Mouse (Mus musculus): Measurements from ENCODE around the gene Cnn1. TPM values are rescaled to one million over a fixed set of nuclear protein-coding genes. Genes with fewer than 3 reads are reported as not detected.

Cnn1 gene
- 1 to 10 TPM; 4.4 to 5.5 TPM for total RNA-seq (2021)
- long read RNA-seq, experiment 1, transcript Cnn1-201 (7 exons, 2,381 nt): major isoform, 8 of 9 reads
- long read RNA-seq, experiment 1, partial matches to known transcripts: 0 of 9 reads
- long read RNA-seq, experiment 1, other reads (novel, unspliced or antisense): 1 of 9 reads
- long read RNA-seq, experiment 2, transcript Cnn1-201 (7 exons, 2,381 nt): major isoform, 7 of 9 reads
- long read RNA-seq, experiment 2, partial matches to known transcripts: 0 of 9 reads
- long read RNA-seq, experiment 2, other reads (novel, unspliced or antisense): 2 of 9 reads

DNA sequence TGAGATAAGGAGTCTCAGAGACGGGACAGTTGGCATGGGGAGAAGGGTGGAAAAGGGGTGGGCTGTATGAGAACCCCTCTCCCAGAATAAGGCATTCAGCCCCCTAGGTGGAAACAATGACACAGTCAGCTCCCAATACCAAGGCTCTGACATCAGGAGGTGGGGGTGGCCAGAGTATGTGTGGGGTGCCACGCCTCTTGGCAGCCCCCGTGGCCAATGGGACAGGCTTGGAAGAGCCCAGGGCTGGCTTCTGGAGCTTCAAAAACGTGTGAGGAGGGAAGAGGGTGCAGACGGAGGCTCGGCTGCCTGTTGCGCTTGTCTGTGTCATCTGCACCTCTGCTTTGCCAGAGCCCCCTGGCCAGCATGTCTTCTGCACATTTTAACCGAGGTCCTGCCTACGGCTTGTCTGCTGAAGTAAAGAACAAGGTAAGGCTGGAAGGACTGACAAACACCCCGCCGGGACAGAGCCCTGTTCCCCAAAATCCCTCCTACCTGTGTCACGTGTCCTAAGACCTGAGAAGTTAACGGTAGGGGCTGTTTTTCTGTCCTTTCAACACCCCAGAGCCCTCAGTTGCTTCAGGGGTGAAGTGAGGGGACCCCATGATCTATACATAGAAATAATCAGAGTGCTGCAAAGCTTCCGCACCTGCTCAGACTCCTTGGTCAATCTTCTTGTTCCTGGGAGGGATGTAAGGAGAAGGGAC is at the start of gene Cnn1:
Gene Cnn1 (plus strand): TSS at position 224 of the 704 bp plus-strand sequence.
- DNase-seq: no peak

DNA sequence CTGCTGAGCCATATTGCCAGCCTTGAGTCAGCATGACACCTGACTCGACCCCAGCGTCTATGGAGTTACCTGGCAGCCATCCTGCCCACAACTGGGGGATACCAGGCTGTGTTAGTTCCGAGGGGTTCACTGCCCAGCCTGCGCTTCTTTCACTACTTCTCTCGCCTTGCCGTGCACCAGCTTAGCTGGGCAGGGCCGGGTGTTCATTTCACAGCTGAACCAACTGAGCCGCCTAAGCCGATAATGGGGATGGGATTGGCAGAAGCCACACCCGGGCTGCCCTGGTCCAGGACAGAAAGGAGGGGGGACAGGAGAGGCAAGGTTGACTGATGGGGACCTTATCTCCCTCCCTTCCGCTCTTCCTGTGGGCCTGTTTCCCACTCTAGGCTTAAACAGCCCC is 49.7 kb upstream of the Cnn1 start:
- no peak for DNase-seq

DNA sequence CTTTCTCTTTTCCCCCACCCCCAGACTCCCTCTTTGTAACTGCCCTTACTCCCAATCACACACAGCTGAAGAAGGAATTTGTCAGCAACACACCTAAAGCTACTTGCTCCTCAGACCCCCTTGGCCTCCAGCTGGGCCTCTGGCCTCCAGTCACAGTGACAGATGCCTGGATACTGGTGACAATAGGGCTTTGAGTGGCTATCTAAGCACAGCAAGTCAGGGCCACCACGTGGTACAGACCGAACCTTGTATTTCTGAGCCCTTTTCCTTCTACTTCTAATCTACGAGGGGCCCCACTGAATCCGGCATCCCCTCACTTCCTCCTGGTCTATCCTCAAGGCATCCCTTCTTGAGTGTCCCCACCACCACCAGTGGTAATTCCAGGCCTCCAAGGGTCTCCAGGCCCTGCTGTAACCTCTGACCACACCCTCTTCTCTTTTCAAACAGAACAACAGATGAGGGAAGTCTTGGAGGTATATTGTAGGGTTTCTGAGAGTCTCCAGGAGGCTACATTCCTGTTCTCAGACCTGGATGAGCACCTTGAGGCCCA is 49.2 kb upstream of the Cnn1 start:
- DNase-seq: no peak

DNA sequence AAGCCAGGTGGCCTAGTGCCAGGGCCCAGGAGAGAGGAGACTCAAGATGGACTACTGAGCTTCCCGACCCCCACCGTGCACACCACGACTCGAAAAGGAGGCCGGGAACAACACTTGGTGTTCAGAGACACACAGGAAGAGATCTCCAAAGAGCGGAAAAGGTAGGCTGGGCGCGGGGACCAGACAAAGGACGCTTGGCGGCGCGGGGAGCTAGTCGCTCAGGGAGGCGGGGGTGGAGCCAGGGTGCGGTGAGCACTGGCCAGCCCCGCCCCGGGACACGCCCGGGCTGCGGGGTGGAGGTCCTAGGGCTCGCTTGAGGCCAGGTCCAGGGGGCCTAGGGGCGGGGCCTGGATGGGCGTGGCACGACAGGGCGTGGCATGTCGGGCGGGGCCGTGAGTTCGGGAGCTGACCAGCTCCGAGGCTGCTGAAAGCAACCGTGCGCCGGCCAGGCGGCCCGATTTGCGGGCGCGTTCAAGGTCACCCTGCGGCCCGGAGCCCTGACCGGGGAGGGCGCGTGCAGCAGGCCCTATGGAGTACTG is 48.6 kb upstream of the Cnn1 start:
- DNase-seq: peak; percentile 42

DNA sequence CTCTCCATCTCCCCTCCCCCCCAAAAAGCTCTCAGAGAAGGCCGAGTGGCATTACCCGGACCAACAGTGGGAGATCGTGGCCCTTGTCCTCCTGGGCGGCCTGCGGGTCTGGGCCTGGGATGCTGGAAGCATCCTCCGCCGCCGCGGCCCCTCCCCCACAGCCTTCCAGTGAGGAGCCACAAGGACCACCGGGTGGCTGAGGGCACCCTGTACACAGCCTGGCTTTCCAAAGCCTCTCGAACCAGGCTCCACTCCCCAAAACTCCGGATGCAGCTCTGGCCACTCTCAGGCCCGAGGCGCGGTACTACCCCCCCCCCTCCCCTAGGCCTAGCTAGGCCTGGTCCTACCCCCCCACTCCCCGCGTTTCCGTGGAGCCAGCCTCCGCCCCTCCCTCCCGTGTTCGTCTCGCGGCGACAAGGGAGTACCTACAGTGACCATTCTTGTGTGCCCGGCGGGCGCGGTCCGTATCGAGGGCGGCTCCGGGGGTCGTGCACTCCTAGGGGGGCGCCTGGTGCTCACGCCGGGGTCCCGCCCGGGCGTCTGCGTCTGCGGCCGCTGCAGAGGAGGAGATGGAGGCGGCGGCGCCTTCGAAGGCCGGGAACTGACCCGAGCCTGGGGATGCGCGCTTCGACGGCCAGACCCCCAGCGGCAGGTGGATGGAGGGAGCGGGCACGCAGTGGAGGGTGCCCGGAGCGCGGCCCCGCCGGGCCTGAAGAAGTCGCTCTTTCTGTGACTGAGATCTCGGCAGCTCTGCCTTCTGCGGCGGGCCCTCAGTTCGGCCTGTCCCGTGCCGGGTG is 47.7 kb upstream of the Cnn1 start:
- no peak for DNase-seq

DNA sequence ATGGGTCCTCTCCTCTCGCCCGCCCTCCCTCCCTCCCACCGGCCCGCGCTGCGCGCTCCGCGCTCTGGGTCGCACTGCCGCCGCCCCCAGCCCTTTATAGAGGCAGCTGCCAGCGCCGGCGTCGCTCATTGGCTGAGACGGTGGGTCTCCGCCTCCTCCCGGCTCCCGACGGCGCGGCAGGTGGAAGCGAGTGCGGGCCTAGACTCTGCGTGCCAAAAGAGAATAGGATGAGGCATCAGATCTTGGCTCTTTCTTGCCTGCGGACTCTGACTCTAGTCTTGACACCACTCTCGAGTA is 47.1 kb upstream of the Cnn1 start, which contains the start of gene Elavl3:
Gene Elavl3 (minus strand): TSS at position 66 of the 297 bp plus-strand sequence.
- DNase-seq: no peak

DNA sequence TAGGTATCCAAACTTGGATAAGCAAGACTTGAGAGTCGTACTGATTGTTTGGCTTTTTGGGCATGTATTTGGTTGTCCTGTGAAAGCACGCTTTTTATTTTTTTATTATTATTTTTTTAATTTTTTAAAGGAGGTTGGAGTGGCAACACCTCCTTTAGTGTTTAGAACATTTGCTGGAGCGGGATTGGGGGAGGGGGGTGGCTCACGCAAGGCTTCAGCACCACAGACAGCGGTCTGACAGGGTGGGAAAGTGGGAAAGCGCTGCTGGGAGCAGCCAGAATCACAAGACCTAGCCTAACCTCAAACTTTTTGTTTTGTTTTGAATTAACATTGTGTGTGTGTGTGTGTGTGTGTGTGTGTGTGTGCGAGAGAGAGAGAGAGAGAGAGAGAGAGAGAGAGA is 45.4 kb upstream of the Cnn1 start:
- no peak for DNase-seq

GRCm38 (mm10) chr9:22054411-22055076 is 44.5 kb upstream of the Cnn1 start:
- peak; percentile 58 for DNase-seq

GRCm38 (mm10) chr9:22055713-22056112 is 43.3 kb upstream of the Cnn1 start:
- DNase-seq: no peak

GRCm38 (mm10) chr9:22056303-22056910 is 42.6 kb upstream of the Cnn1 start:
- DNase-seq: no peak

- no peak for DNase-seq
Observed at GRCm38 (mm10) chr9:22057031-22057517, 41.9 kb upstream of the Cnn1 start.

DNA sequence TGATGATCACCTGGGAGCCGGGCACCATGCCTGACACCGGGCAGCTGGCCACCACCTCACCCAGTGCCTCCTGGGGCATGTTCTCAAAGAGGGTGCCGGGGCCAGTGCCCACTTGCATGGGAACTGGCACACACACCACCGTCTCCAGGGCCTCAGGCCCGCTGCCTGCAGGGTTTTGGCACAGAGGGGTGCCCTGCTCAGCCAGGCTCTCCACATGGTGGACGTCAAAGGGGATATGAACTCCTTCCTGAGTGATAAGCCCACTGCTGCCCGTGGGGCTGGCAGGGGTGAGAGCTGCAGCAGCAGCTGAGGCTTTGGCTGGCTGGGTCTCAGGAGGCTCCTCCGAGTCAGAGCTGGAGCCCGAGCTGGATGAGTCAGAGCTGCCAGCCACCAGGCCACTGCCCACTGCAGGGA is 41.0 kb upstream of the Cnn1 start:
- DNase-seq: no peak

GRCm38 (mm10) chr9:22061339-22061738 is 37.7 kb upstream of the Cnn1 start:
- no peak for DNase-seq

GRCm38 (mm10) chr9:22064341-22064740 is 34.7 kb upstream of the Cnn1 start:
- DNase-seq: no peak

GRCm38 (mm10) chr9:22065642-22066041 is 33.4 kb upstream of the Cnn1 start:
- no peak for DNase-seq

GRCm38 (mm10) chr9:22066433-22066832 is 32.6 kb upstream of the Cnn1 start:
- peak; percentile 67 for DNase-seq

DNA sequence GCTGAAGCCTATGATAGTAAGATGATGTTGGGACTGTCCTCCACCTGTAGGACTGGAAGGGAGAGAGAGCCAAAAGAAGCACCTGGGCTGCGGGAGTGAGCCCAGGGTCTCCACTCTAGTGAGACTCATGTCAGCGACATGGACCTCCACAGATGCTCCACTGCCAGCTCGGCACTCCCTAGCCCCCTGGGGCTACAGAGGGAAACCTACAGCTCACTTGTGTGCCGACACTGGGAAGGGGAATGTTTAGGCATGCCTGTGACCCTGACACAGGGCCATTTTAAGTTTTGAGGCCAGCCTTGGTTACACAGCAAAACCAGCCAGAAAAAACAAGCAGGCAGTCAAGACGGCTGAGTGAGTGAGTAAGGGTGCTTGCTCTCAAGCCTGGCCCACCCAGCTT is 31.8 kb upstream of the Cnn1 start:
- DNase-seq: no peak

DNA sequence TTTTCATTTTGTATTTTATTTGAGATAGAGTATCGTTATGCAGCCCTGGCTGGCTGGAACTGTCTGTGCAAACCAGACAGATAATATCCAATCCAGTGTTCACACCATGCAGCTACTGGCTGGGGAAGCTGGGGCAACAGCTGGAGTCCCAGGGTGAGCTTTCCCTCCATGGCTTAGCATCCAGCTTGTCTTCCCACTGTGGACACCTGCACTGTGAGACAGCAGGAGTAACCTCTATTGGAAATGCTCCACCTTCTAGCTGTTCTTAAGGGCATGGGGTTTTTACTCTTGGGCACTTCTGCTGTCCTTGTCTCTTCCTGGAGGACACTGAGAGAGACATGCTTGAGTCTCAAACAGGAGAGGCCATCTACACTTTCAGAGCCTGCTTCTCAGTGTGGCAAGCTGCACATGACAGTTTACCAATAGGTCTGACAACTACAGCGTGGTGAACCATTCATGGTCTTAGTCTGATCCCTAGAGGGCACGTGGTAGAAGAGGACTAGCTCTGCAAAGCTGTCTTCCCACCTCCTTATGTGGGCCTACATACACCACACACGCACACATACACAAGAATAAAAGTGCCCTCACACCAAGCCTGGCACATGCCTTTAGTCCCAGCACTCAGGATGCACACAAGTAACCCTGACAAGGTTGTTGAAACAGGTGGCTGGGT is 29.0 kb upstream of the Cnn1 start:
- no peak for DNase-seq

GRCm38 (mm10) chr9:22070791-22071573 is 28.0 kb upstream of the Cnn1 start, which contains the start of the genes Gm49318 and Zfp653:
Gene Gm49318 (minus strand): TSS chr9:22071259.
Gene Zfp653 (minus strand): TSS chr9:22071376.
- peak; percentile 98 for DNase-seq

DNA sequence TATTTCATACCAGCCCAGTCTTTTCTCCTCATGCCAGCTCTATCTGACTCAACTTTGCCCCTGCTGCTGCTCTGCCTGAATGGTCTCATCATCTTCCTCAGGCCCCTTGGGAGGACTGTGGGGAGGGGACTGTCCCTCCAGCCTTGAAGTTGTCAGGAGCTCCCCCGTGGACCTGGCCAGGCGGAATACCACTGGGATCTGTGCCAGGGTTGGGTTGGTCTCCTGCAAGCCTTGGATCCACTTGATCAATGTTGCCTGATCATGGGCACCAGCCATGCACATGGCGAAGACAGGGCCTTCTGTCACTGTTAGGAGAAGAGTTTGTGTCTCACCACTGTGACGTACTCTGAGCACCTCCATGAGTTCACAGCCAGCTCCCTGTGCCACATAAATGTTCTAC is 26.7 kb upstream of the Cnn1 start:
- no peak for DNase-seq
